Mouse (Mus musculus) cortical plate, adult 2 months (tissue): ENCODE results near the gene Adgrf1. TPM values are rescaled to one million over a fixed set of nuclear protein-coding genes. Genes with fewer than 3 reads are reported as not detected.

Experiments used
- H3K27ac ChIP-seq: fragments of 200-500 bp; 2 replicates; pipeline ENCODE4 v1.5.1; 2012; ENCODE audit warnings: low read length, control low read depth, inconsistent platforms; ENCODE audit not compliant: insufficient read depth
- H3K4me1 ChIP-seq: fragments of 200-500 bp; 2 replicates; pipeline ENCODE4 v1.6.1; 2011; ENCODE audit warnings: low read length; ENCODE audit not compliant: control insufficient read depth, insufficient read depth
- H3K4me3 ChIP-seq: fragments of 200-500 bp; 2 replicates; pipeline ENCODE4 v1.5.1; 2011; ENCODE audit warnings: mild to moderate bottlenecking, low read length, control low read depth; ENCODE audit not compliant: insufficient read depth
- CTCF ChIP-seq: fragments of 200-500 bp; IDR thresholded peaks from 2 replicates; pipeline ENCODE4 v1.5.1; 2011; ENCODE audit warnings: mild to moderate bottlenecking, control low read depth, low read length; ENCODE audit not compliant: insufficient read depth; ENCODE audit errors: extremely low read depth
- POLR2A ChIP-seq: fragments of 200-500 bp; IDR thresholded peaks from 2 replicates; pipeline ENCODE4 v1.6.1; 2011; ENCODE audit warnings: mild to moderate bottlenecking, low read length, control low read depth; ENCODE audit not compliant: insufficient read depth; ENCODE audit errors: extremely low read depth
- polyA plus RNA-seq: library from polyadenylated mRNA; depleted of rRNA; stranded (reverse); fragments of >200 nt; gene quantifications from 2 replicates; pipeline ENCODE4 v1.2.3, GENCODE M21; 2012

The Adgrf1 gene
- polyA plus RNA-seq, 1 experiment, result 0.04 TPM

GRCm38 (mm10) chr17:43357902-43358539, 87.9 kb downstream of the Adgrf1 start:
- Histone ChIP-seq H3K27ac (no peak overlapping the region), H3K4me3 (no peak overlapping the region), H3K4me1 (no peaks in the 10 kb centered on the region)
- no peak for TF ChIP-seq POLR2A

DNA sequence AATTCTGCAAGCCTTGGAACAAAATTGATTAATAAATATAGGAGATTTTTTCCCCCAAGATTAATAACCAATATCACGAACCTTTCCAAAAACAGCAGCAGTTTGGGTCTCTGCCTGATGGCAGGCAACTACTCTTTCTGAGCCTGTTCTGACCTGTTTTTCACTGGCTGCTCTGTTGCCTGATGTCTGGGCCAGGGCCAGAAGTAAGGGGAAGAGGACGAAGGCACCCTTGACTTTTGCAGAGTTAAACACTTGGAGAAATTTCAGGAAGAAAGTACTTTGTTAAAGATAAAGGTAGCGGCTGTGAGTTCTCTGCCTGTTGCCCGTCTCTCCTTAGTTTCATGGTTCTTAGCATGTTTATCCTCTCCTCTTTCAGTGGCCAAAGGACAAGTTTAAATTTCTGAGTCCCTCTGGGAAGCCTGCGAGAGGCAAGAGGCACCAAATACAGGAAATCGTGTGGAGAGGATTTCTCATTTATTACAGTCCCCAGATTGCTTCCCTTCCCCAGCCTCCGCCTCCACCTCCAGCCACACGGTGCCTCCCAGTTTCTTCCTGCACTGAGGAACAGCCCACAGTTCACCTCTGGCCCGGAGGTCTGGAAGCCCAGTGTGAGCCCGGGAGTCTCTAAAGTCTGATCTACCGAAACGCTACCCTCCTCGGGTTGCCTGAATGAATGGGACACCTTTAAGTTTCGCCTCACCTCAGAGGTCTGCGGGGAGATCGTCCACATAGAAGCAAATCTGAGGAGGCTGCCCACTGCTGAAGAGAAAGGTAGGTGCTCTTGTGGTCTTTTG, 89.9 kb downstream of the Adgrf1 start, which contains the start of gene Adgrf5:
Adgrf5 (plus strand) TSS at position 626 of the 794 bp plus-strand sequence.
- Histone ChIP-seq H3K27ac (no peak within 1 kb of the TSS), H3K4me1 (no peaks in the 10 kb centered on the region)

GRCm38 (mm10) chr17:43361021-43361420, 90.9 kb downstream of the Adgrf1 start:
- no peaks in the 10 kb centered on the region for H3K4me1 ChIP-seq
- no peak overlapping the region for H3K27ac ChIP-seq
- TF ChIP-seq POLR2A (no peak), CTCF (no peak)
- H3K4me3 ChIP-seq, result no peak overlapping the region; the same call in 1 of the 2 replicates

More for the DNA sequence above, 89.9 kb downstream of the Adgrf1 start, which contains the start of gene Adgrf5:
- peak within 1 kb of the TSS; percentile 41 for H3K4me3 ChIP-seq
- no peak for TF ChIP-seq CTCF
- no peak for TF ChIP-seq POLR2A

GRCm38 (mm10) chr17:43362362-43362761, 92.2 kb downstream of the Adgrf1 start:
- Histone ChIP-seq H3K4me3 (no peak overlapping the region), H3K27ac (0 out of 2 replicates have a peak overlapping the region, but pooled peaks have one; percentile 15), H3K4me1 (no peaks in the 10 kb centered on the region)
- no peak for TF ChIP-seq CTCF
- TF ChIP-seq POLR2A, result no peak

DNA sequence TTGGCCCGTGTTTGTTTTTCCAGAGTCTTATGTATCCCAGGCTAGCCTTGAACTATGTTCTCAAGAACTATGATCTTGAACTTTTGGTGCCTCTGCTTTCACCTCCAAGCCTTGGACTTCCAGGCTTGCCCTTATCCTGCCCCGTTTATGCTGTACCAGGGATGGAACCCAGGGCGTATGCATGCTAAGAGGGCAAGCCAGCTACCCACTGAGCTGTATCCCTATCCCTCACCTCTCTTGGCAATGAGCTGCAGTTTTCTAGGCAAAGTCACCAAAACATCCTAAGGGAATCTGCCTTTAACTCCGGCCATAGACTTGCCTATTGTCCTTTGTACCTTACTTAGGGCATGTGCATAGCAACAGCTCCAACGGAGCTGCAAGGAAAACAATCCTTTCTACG, 92.8 kb downstream of the Adgrf1 start:
- H3K4me1 ChIP-seq, result no peaks in the 10 kb centered on the region
- H3K27ac ChIP-seq, result 0 out of 2 replicates have a peak overlapping the region, but pooled peaks have one; percentile 15
- no peak overlapping the region for H3K4me3 ChIP-seq
- TF ChIP-seq CTCF (no peak), POLR2A (no peak)

DNA sequence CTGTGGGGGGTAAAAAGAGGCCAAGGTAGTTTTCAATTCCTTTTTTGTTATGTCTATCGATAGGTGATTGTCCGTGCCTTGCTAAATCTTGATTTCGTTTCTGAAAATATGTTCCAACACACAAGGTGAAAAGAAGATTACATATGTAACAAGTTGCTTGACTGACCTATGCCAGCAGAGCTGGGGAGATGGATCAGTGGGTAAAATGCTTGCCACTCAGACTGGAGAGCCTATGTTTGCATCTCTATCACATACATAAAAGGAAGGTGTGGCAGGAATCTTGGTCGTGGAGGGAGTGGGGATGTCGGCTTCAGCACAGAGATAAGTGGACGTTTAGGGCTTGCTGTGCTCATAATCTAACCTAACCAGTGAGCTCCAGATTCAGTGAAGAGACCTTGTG, 93.8 kb downstream of the Adgrf1 start:
- TF ChIP-seq CTCF, result no peak
- TF ChIP-seq POLR2A, result no peak
- Histone ChIP-seq H3K4me3 (no peak overlapping the region), H3K4me1 (no peaks in the 10 kb centered on the region), H3K27ac (no peak overlapping the region)

GRCm38 (mm10) chr17:43365297-43365696, 95.2 kb downstream of the Adgrf1 start:
- Histone ChIP-seq H3K4me3 (no peak overlapping the region), H3K4me1 (no peaks in the 10 kb centered on the region), H3K27ac (peak overlapping the region; percentile 52)
- TF ChIP-seq CTCF, result no peak
- TF ChIP-seq POLR2A, result no peak

GRCm38 (mm10) chr17:43366486-43366885, 96.4 kb downstream of the Adgrf1 start:
- TF ChIP-seq POLR2A, result no peak
- no peak for TF ChIP-seq CTCF
- no peak overlapping the region for H3K4me3 ChIP-seq
- H3K27ac ChIP-seq, result peak overlapping the region; percentile 75
- H3K4me1 ChIP-seq, result no peaks in the 10 kb centered on the region

- Histone ChIP-seq H3K4me1 (no peaks in the 10 kb centered on the region), H3K27ac (peak overlapping the region; percentile 81), H3K4me3 (no peak overlapping the region)
- TF ChIP-seq POLR2A (no peak), CTCF (no peak)
Measured at GRCm38 (mm10) chr17:43368171-43368576, 98.0 kb downstream of the Adgrf1 start.

DNA sequence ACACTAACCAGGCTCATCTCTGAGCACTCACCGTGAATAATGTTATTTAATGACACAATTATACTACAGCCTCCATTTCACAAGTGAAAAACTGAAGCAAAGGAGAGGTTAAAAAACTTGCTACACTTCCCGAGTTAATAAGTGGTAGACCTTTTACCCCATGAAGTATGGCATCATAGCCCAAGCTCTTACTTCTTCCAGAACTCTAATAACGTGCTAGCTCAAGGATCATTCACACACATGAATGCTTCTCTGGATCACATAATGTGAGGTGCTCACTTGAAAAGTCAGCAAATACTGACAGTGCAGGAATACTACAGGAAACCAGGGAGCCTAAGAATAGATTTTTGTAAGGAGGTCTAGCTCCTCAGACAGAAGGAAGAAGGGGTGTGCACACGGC, 102.5 kb downstream of the Adgrf1 start:
- H3K27ac ChIP-seq, result no peak overlapping the region
- no peak for TF ChIP-seq POLR2A
- TF ChIP-seq CTCF, result no peak
- no peaks in the 10 kb centered on the region for H3K4me1 ChIP-seq
- H3K4me3 ChIP-seq, result no peak overlapping the region
